Mouse (Mus musculus): Measurements from ENCODE around the gene Ints12. TPM values are rescaled to one million over a fixed set of nuclear protein-coding genes. Genes with fewer than 3 reads are reported as not detected.

The Ints12 gene
- polyA plus RNA-seq, 1 experiment from 2014 or later: 26.2 TPM

- no peaks in the 10 kb centered on the region for H3K9me3 ChIP-seq
- no peak overlapping the region for H3K27ac ChIP-seq
- H3K9ac ChIP-seq (replicated peaks): no peak overlapping the region
- H3K4me2 ChIP-seq (replicated peaks): no peak overlapping the region
- no peaks in the 10 kb centered on the region for H3K4me1 ChIP-seq (replicated peaks)
- WGBS: 68% methylated on average over 1 of the region's 1 CpGs
- H3K4me3 ChIP-seq (replicated peaks): no peak overlapping the region
- H3K27me3 ChIP-seq: no peaks in the 10 kb centered on the region
- ATAC-seq: no peak
- H3K36me3 ChIP-seq: no peaks in the 10 kb centered on the region
Observed at GRCm38 (mm10) chr3:133152831-133153230, 61.2 kb downstream of the Ints12 start.

GRCm38 (mm10) chr3:133153629-133154028 is 62.0 kb downstream of the Ints12 start:
- no peaks in the 10 kb centered on the region for H3K9me3 ChIP-seq
- 78% methylated on average over 6 of the region's 6 CpGs for WGBS
- H3K9ac ChIP-seq (replicated peaks): no peak overlapping the region
- H3K27me3 ChIP-seq: no peaks in the 10 kb centered on the region
- no peak overlapping the region for H3K4me3 ChIP-seq (replicated peaks)
- H3K27ac ChIP-seq: no peak overlapping the region
- ATAC-seq: no peak
- H3K4me1 ChIP-seq (replicated peaks): no peaks in the 10 kb centered on the region
- no peak overlapping the region for H3K4me2 ChIP-seq (replicated peaks)
- no peaks in the 10 kb centered on the region for H3K36me3 ChIP-seq

GRCm38 (mm10) chr3:133154683-133155082 is 63.0 kb downstream of the Ints12 start:
- H3K36me3 ChIP-seq: no peaks in the 10 kb centered on the region
- 0 out of 2 replicates have a peak overlapping the region, but pooled peaks have one; percentile 1 for H3K9ac ChIP-seq (replicated peaks)
- H3K27ac ChIP-seq: no peak overlapping the region
- 31% methylated on average over 8 of the region's 8 CpGs for WGBS
- H3K27me3 ChIP-seq: no peaks in the 10 kb centered on the region
- no peaks in the 10 kb centered on the region for H3K4me1 ChIP-seq (replicated peaks)
- peak; percentile 80 for ATAC-seq
- no peak overlapping the region for H3K4me2 ChIP-seq (replicated peaks)
- no peaks in the 10 kb centered on the region for H3K9me3 ChIP-seq
- no peak overlapping the region for H3K4me3 ChIP-seq (replicated peaks)

- Histone ChIP-seq H3K9ac (replicated peaks) (no peak overlapping the region), H3K36me3 (no peaks in the 10 kb centered on the region), H3K4me1 (replicated peaks) (peaks cover 6% of the 10 kb centered on the region), H3K27ac (no peak overlapping the region), H3K9me3 (no peaks in the 10 kb centered on the region), H3K27me3 (no peaks in the 10 kb centered on the region), H3K4me2 (replicated peaks) (no peak overlapping the region), H3K4me3 (replicated peaks) (no peak overlapping the region)
- no peak for ATAC-seq
- WGBS: 89% methylated on average over 5 of the region's 5 CpGs
Observed at GRCm38 (mm10) chr3:133158260-133158659, 66.6 kb downstream of the Ints12 start.

Other genes with a start within 250 kb of the Ints12 start
- 16.5 and 17.5 TPM in 2 replicates for gene Npnt, start 141.5 kb upstream of the Ints12 start, polyA plus RNA-seq (2015; fragmentation: Nextera tagmentation; extraction: Ambion mirVana)
- 5.2 and 5.6 TPM in 2 replicates for gene Gstcd, start 193 bp downstream of the Ints12 start, polyA plus RNA-seq (2015; fragmentation: Nextera tagmentation; extraction: Ambion mirVana)
- gene Arhgef38, start 143.1 kb downstream of the Ints12 start, polyA plus RNA-seq (2015; fragmentation: Nextera tagmentation; extraction: Ambion mirVana): 0.05 TPM in 1 of 2 replicates, not detected in the other
- 78.8 and 86.0 TPM in 2 replicates for gene Ppa2, start 218.3 kb downstream of the Ints12 start, polyA plus RNA-seq (2015; fragmentation: Nextera tagmentation; extraction: Ambion mirVana)

All from midbrain, embryonic 13.5 days (tissue).